Mouse (Mus musculus) heart, postnatal 0 days (tissue): ENCODE measurements around the gene Hilpda.

Experiments used
- CTCF ChIP-seq: IDR thresholded peaks from 2 replicates; pipeline ENCODE4 v1.5.1; 2016; ENCODE audit warnings: antibody characterized with exemption, control low read depth, low read depth
- EP300 ChIP-seq: IDR thresholded peaks from 2 replicates; pipeline ENCODE4 v1.6.1; 2016; ENCODE audit warnings: antibody characterized with exemption, low read depth

GRCm38 (mm10) chr6:29305462-29305861 is 33.2 kb downstream of the Hilpda start:
- TF ChIP-seq CTCF (no peak), EP300 (no peak)
